Mouse (Mus musculus) bone marrow macrophage, adult 2 months (primary cell): ENCODE results near the gene Vps33b.

Experiments used
- CTCF ChIP-seq: IDR thresholded peaks from 2 replicates; pipeline ENCODE4 v1.5.1; 2012; ENCODE audit warnings: low read depth, mild to moderate bottlenecking, low read length, moderate library complexity
- POLR2A ChIP-seq: IDR thresholded peaks from 2 replicates; pipeline ENCODE4 v1.6.1; 2012; ENCODE audit warnings: mild to moderate bottlenecking, low read depth, low read length, borderline replicate concordance

- TF ChIP-seq POLR2A (no peak), CTCF (no peak)
Measured at GRCm38 (mm10) chr7:80252437-80252836, 17.0 kb upstream of the Vps33b start.
